Mouse (Mus musculus): Measurements from ENCODE around the gene Rexo1.

Rexo1 gene

GRCm38 (mm10) chr10:80584642-80585552 is 23.5 kb upstream of the Rexo1 start:
- no peak for DNase-seq (ENCODE audit: low spot score in 2 of 2)

- no peak for DNase-seq (ENCODE audit: low spot score in 2 of 2)
These were observed 22.7 kb upstream of the Rexo1 start for GRCm38 (mm10) chr10:80584045-80584488.

- no peak for DNase-seq (ENCODE audit: low spot score in 2 of 2)
These were observed 21.7 kb upstream of the Rexo1 start for GRCm38 (mm10) chr10:80583047-80583446.

- peak; percentile 60 to 78 for DNase-seq (ENCODE audit: low spot score in 2 of 2)
These were observed 17.6 kb upstream of the Rexo1 start for GRCm38 (mm10) chr10:80578911-80579310.

- DNase-seq (ENCODE audit: low spot score in 2 of 2), result peak; percentile 80 to 84
These were observed 16.9 kb upstream of the Rexo1 start for GRCm38 (mm10) chr10:80578131-80578750.

- DNase-seq (ENCODE audit: low spot score in 2 of 2), result peak; percentile 99
These were observed 16.1 kb upstream of the Rexo1 start, which contains the start of gene Klf16 for GRCm38 (mm10) chr10:80577195-80578130. TSS of gene Klf16 (minus strand) at chr10:80577321.

GRCm38 (mm10) chr10:80576351-80577194 is 15.2 kb upstream of the Rexo1 start:
- DNase-seq (ENCODE audit: low spot score in 2 of 2), result peak; percentile 55 to 69

- DNase-seq (ENCODE audit: low spot score in 2 of 2), result no peak
These were observed 14.6 kb upstream of the Rexo1 start for GRCm38 (mm10) chr10:80575925-80576324.

- DNase-seq (ENCODE audit: low spot score in 2 of 2), result no peak
These were observed 13.5 kb upstream of the Rexo1 start for GRCm38 (mm10) chr10:80574896-80575295.

- DNase-seq (ENCODE audit: low spot score in 2 of 2), result no peak
These were observed 12.6 kb upstream of the Rexo1 start for GRCm38 (mm10) chr10:80573944-80574343.

- DNase-seq (ENCODE audit: low spot score in 2 of 2), result no peak
These were observed 11.1 kb upstream of the Rexo1 start for GRCm38 (mm10) chr10:80572477-80572876.

- DNase-seq (ENCODE audit: low spot score in 2 of 2), result peak in 1 of 2 experiments; percentile 32
These were observed 9.8 kb upstream of the Rexo1 start for GRCm38 (mm10) chr10:80570871-80571836.

- DNase-seq (ENCODE audit: low spot score in 2 of 2), result no peak
These were observed 9.1 kb upstream of the Rexo1 start for GRCm38 (mm10) chr10:80570419-80570818.

GRCm38 (mm10) chr10:80569664-80570066 is 8.3 kb upstream of the Rexo1 start:
- peak; percentile 76 to 80 for DNase-seq (ENCODE audit: low spot score in 2 of 2)

- no peak for DNase-seq (ENCODE audit: low spot score in 2 of 2)
These were observed 7.5 kb upstream of the Rexo1 start for GRCm38 (mm10) chr10:80568876-80569275.

- peak; percentile 87 to 93 for DNase-seq (ENCODE audit: low spot score in 2 of 2)
These were observed 5.2 kb upstream of the Rexo1 start for GRCm38 (mm10) chr10:80566375-80567092.

GRCm38 (mm10) chr10:80560621-80561020 is 739 bp downstream of the Rexo1 start:
- no peak for DNase-seq (ENCODE audit: low spot score in 2 of 2)

GRCm38 (mm10) chr10:80559431-80559830 is 1.9 kb downstream of the Rexo1 start:
- DNase-seq (ENCODE audit: low spot score in 2 of 2), result no peak

Measured in spleen, postnatal 14 days (tissue).